Mouse (Mus musculus): Measurements from ENCODE around the gene Lrcol1.

DNA sequence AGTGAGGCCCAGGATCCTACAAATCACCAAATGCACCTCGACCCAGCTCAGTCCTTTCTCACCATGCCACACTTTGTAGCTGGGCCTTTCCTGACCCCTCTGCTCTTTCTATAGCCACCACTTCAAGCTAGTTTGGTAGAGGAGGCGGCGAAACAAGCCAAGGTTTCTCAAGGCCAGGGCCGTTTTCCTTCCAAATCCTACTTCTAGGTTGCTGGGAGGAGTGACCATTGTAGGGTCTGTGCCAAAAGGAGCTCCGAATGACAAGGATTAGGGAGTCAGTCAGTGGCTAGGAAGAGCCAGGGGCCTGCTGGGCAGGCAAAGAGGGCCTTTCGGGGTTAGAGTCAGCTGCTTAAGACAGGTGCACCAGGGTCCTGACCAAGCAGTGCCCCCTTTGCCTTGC is 40.0 kb downstream of the Lrcol1 start:
- TF ChIP-seq POLR2A (IDR thresholded peaks at IDR 0.05; ENCODE audit: extremely low read depth, insufficient read depth, low read length) = no peak
- no peak for TF ChIP-seq CTCF (IDR thresholded peaks at IDR 0.05; ENCODE audit: extremely low read depth, insufficient read depth, low read length)
